Mouse (Mus musculus) erythroid progenitor cell, adult 5-6 weeks (primary cell): Measurements from ENCODE around the gene Elk3. TPM values are rescaled to one million over a fixed set of nuclear protein-coding genes. Genes with fewer than 3 reads are reported as not detected.

Source experiments
- ATAC-seq: replicated peaks from 2 replicates; pipeline ENCODE4 v1.8.0; 2016; ENCODE audit warnings: moderate number of reproducible peaks, mild to moderate bottlenecking, moderate TSS enrichment, inconsistent platforms; ENCODE audit not compliant: poor library complexity, low FRiP score, severe bottlenecking
- total RNA-seq, 2 experiments: library from RNA; stranded (forward) in 1 of 2; stranded (reverse) in 1 of 2; fragments of 150-400 nt in 1 of 2; fragments of 186-747, 209-891 nt in 1 of 2; gene quantifications; 2 replicates each; pipeline versions ENCODE4 v1.2.3 to v1.2.4; 2015 to 2017; ENCODE audit warnings: low replicate concordance in 2 of 2

Gene Elk3
- total RNA-seq, 2 experiments from 2014 or later = 3.9 to 5.0 TPM

- ATAC-seq = no peak
Measured at GRCm38 (mm10) chr10:93249901-93250300, 61.0 kb downstream of the Elk3 start.

- no peak for ATAC-seq
Measured at GRCm38 (mm10) chr10:93248416-93248815, 62.5 kb downstream of the Elk3 start.

GRCm38 (mm10) chr10:93247902-93248301 lies 63.0 kb downstream of the Elk3 start:
- no peak for ATAC-seq

GRCm38 (mm10) chr10:93247422-93247821 lies 63.5 kb downstream of the Elk3 start:
- no peak for ATAC-seq

GRCm38 (mm10) chr10:93246185-93246920 lies 64.6 kb downstream of the Elk3 start:
- ATAC-seq = no peak

GRCm38 (mm10) chr10:93244209-93244705 lies 66.7 kb downstream of the Elk3 start:
- ATAC-seq = no peak

GRCm38 (mm10) chr10:93242861-93243260 lies 68.1 kb downstream of the Elk3 start:
- no peak for ATAC-seq

- ATAC-seq = no peak
Measured at GRCm38 (mm10) chr10:93242208-93242607, 68.7 kb downstream of the Elk3 start.

- ATAC-seq = no peak
Measured at GRCm38 (mm10) chr10:93239201-93239806, 71.6 kb downstream of the Elk3 start.

- no peak for ATAC-seq
Measured at GRCm38 (mm10) chr10:93234692-93235091, 76.2 kb downstream of the Elk3 start.

- ATAC-seq = no peak
Measured at GRCm38 (mm10) chr10:93233665-93234194, 77.2 kb downstream of the Elk3 start.

- no peak for ATAC-seq
Measured at GRCm38 (mm10) chr10:93231893-93232292, 79.0 kb downstream of the Elk3 start.

GRCm38 (mm10) chr10:93231490-93231889 lies 79.4 kb downstream of the Elk3 start:
- no peak for ATAC-seq

GRCm38 (mm10) chr10:93228401-93229007 lies 82.4 kb downstream of the Elk3 start:
- no peak for ATAC-seq

GRCm38 (mm10) chr10:93227921-93228320 lies 83.0 kb downstream of the Elk3 start:
- 0 out of 2 replicates have a peak, but pooled peaks have one; percentile 30 for ATAC-seq

GRCm38 (mm10) chr10:93225751-93226150 lies 85.2 kb downstream of the Elk3 start:
- ATAC-seq = no peak

GRCm38 (mm10) chr10:93215051-93215763 lies 95.7 kb downstream of the Elk3 start:
- ATAC-seq = no peak

GRCm38 (mm10) chr10:93214251-93214650 lies 96.7 kb downstream of the Elk3 start:
- no peak for ATAC-seq

GRCm38 (mm10) chr10:93213339-93213738 lies 97.6 kb downstream of the Elk3 start:
- peak; percentile 55; the same call in 1 of the 2 replicates for ATAC-seq

GRCm38 (mm10) chr10:93212699-93213098 lies 98.2 kb downstream of the Elk3 start:
- ATAC-seq = no peak
